Mouse (Mus musculus): Measurements from ENCODE around the gene Snx8. TPM values are rescaled to one million over a fixed set of nuclear protein-coding genes. Genes with fewer than 3 reads are reported as not detected.

The Snx8 gene
- polyA plus RNA-seq, 1 experiment from 2014 or later: 25.8 TPM

DNA sequence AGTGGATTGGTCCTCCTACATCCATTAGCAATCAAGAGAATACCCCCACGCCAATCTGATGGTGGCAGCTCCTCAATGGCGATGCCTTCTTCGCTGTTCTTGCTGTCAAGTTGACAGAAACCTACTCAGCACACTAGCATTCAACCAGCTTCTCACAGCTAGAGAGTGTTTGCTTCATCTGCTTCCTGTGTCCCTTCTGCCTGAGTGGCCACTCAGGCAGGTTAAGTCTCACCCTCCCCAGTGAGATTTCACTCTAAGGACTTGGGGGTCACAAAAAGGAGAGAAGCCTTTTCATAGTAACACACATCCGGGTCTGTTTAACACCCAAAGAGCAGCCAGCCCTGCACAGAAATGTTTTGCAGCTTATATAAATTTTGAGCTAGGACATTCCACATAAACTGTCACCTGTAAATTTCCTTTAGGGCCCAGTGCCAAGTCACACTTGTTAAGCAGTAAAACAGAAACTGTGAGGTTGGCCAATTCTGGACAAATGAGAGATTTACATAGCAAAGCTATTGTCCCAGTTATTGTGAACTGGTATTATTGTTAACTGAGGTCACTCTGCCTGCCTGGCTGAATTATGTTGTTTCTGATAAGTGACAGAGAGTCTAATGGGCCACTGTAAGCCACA lies 13.7 kb upstream of the Snx8 start:
- 66% methylated on average over 4 of the region's 4 CpGs for WGBS
- no peak overlapping the region for H3K4me2 ChIP-seq (replicated peaks)
- peak overlapping the region; percentile 72 for H3K27ac ChIP-seq
- H3K36me3 ChIP-seq: no peaks in the 10 kb centered on the region
- no peak for ATAC-seq (ENCODE audit: low FRiP score, low read depth)
- H3K4me3 ChIP-seq: no peak overlapping the region
- H3K9ac ChIP-seq: peak overlapping the region; percentile 39
- H3K9me3 ChIP-seq: 0 out of 2 replicates have a peak, but pooled peaks cover 3% of the 10 kb centered on the region
- no peaks in the 10 kb centered on the region for H3K27me3 ChIP-seq
- peaks cover 21% of the 10 kb centered on the region for H3K4me1 ChIP-seq

DNA sequence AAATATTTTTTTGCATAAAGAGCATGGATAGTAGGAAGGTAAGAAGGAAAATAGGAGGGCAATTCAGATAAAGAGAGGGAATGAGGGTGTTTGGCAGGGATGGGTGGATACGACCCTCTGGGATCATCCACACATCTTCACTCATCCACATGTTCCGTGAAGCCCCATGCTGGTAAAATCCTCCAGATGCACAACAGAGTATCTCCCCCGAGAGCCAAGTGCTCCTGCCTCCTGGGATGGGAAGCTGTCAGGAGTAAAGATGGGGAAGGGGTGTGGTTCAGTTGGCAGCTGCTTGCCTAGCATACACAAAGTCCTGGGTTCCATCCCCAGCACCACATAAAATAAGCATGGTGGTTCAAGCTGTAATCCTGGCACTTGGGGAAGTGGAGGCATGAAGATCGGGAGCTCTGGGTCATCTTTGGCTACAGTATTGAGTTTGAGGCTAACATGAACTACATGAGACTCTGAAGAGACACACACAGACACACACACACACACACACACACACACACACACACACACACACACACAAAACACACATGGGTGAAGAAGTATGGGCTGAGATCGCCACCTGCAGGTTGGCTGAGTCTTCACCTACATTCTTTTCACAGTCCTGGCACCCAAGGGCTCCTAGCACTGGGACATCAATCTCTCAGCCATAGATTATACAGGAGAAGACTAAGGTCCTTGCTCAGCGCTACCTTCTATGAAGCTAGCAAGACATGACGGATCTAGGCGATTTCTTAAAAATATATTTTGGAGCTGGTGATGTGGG lies 7.3 kb upstream of the Snx8 start:
- WGBS: 66% methylated on average over 8 of the region's 8 CpGs
- no peaks in the 10 kb centered on the region for H3K27me3 ChIP-seq
- H3K9ac ChIP-seq: no peak overlapping the region
- H3K4me1 ChIP-seq: no peaks in the 10 kb centered on the region
- H3K9me3 ChIP-seq: no peaks in the 10 kb centered on the region
- no peak overlapping the region for H3K4me3 ChIP-seq
- ATAC-seq (ENCODE audit: low FRiP score, low read depth): no peak
- H3K27ac ChIP-seq: no peak overlapping the region
- H3K4me2 ChIP-seq (replicated peaks): no peak overlapping the region
- no peaks in the 10 kb centered on the region for H3K36me3 ChIP-seq

DNA sequence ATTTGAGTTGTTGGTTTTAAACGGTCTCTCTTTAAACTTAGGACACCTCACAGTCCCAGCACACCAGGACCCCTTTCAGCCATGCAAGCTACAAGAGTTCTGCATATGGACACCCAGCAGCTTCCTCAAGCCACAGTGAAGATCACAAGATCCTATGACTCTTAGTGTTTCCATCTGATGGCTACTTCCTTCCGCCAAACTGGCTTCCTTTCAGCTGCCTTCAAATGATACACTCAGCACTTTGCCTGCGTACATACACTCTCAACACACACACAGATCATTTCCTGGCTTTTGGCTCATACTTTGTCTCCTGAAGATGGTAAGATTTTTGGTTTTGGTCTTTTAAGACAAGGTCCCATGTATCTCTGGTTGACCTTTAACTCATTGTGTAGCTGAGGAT lies 3.6 kb upstream of the Snx8 start:
- Histone ChIP-seq H3K27ac (no peak overlapping the region), H3K9ac (no peak overlapping the region), H3K4me1 (peaks cover 10% of the 10 kb centered on the region), H3K27me3 (no peaks in the 10 kb centered on the region), H3K4me2 (replicated peaks) (no peak overlapping the region), H3K9me3 (no peaks in the 10 kb centered on the region), H3K4me3 (no peak overlapping the region), H3K36me3 (no peaks in the 10 kb centered on the region)
- 96% methylated on average over 3 of the region's 3 CpGs for WGBS
- no peak for ATAC-seq (ENCODE audit: low FRiP score, low read depth)

DNA sequence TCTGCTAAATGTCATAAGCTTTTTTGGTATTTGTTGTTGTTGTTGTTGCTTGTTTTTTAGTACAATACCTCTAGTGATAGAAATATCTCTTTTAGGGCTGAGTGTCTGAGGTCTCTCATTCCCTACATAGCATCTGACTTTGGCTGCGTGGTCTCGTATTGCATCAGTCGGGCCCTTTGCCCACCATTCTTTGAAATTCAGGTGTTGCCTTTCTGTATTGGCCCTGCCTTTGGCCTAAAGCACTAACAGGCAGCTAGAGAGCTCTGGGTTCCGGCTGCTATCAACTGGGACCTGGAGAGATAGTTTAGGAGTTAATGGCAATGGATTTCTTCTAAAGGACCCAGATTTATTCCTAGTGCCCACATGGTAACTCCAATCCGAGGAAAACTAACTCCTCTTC lies 2.9 kb upstream of the Snx8 start:
- Histone ChIP-seq H3K27me3 (no peaks in the 10 kb centered on the region), H3K4me1 (peaks cover 17% of the 10 kb centered on the region), H3K36me3 (no peaks in the 10 kb centered on the region), H3K4me3 (no peak overlapping the region), H3K9me3 (no peaks in the 10 kb centered on the region), H3K9ac (no peak overlapping the region), H3K4me2 (replicated peaks) (no peak overlapping the region), H3K27ac (no peak overlapping the region)
- no peak for ATAC-seq (ENCODE audit: low FRiP score, low read depth)
- 88% methylated on average over 5 of the region's 5 CpGs for whole genome bisulfite sequencing

DNA sequence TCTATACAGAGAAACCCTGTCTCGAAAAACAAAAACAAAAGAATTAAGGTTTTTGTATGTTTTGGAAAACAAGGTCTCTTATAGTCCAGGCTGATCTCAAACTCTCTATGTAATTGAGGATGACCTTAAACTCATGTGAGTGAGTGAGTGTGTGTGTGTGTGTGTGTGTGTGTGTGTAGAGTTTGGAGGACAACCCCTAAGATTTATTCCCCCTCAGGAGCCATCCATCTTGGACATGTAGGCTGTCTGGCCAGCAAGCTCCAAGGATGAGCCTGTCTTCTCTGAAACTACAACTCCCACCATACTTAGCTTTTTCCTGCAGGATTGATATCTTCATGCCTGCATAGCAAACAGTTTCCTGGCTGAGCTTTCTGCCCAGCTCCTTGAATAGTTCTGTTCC lies 2.4 kb upstream of the Snx8 start:
- Histone ChIP-seq H3K27ac (no peak overlapping the region), H3K36me3 (no peaks in the 10 kb centered on the region), H3K4me1 (peaks cover 18% of the 10 kb centered on the region), H3K27me3 (no peaks in the 10 kb centered on the region), H3K9me3 (no peaks in the 10 kb centered on the region), H3K4me3 (no peak overlapping the region), H3K9ac (no peak overlapping the region), H3K4me2 (replicated peaks) (no peak overlapping the region)
- 86% methylated on average over 1 of the region's 1 CpGs for WGBS
- ATAC-seq (ENCODE audit: low FRiP score, low read depth): no peak

DNA sequence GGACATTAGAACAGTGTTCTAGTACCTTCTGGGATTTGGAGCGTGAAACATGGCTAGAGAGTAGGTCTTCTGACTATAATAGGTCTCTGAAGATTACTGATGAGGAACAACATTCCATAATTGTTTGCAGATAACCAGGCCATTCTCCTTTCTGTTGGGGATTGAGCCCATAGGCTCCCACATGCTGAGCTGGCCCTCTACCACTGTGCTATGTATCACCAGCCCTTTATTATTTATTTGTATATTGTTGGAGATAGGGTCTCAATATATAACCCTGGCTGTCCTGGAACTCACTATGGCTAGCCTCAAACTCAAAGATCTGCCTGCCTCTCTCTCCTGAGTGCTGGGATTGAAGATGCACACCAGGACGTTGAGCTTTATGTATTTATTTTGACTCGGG lies 585 bp upstream of the Snx8 start:
- H3K27ac ChIP-seq: no peak overlapping the region; the same call in 1 of the 2 replicates

DNA sequence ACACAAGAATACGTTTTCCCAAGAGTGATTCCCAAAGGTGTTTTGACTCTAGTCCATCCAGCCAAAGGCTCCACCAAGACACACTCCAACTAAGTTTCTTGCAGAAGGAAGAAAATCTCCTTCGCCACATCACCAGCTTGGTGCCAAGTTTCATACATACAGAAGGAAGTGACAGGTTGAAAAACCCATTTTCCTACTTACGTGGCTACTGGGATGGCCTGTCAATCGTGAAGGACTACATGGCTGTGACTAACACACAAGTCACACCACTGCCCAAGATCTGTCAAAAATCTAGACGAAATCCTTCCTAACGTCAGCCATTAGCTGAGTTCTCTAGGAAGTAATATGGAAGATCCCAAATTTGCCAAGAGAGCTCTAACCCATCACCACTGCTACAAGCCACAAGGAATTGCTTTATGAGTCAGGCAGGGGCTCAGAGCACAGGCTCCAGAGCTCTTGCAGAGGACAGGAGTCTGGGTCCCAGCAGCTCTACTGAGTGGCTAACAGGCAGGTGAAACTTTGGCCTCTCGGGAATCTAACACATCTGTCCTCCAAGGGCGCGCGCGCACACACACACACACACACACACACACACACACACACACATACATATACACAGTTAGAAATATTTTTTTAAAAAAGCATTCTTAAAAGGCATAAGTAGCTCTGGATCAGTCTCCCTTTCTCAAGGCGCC lies 1.1 kb downstream of the Snx8 start:
- WGBS: 73% methylated on average over 12 of the region's 12 CpGs
- no peaks in the 10 kb centered on the region for H3K9me3 ChIP-seq
- H3K36me3 ChIP-seq: no peaks in the 10 kb centered on the region
- H3K4me1 ChIP-seq: peaks cover 31% of the 10 kb centered on the region
- no peak overlapping the region for H3K27ac ChIP-seq
- no peak for ATAC-seq (ENCODE audit: low FRiP score, low read depth)
- peak overlapping the region; percentile 94 for H3K4me2 ChIP-seq (replicated peaks)
- peak overlapping the region; percentile 60 for H3K4me3 ChIP-seq
- H3K27me3 ChIP-seq: no peaks in the 10 kb centered on the region
- H3K9ac ChIP-seq: peak overlapping the region; percentile 80

More for the DNA sequence above, 585 bp upstream of the Snx8 start:
- Histone ChIP-seq H3K27me3 (no peaks in the 10 kb centered on the region), H3K4me1 (peaks cover 18% of the 10 kb centered on the region), H3K9ac (peak overlapping the region; percentile 55), H3K4me3 (peak overlapping the region; percentile 60), H3K4me2 (replicated peaks) (peak overlapping the region; percentile 94), H3K36me3 (no peaks in the 10 kb centered on the region), H3K9me3 (no peaks in the 10 kb centered on the region)
- 63% methylated on average over 3 of the region's 3 CpGs for WGBS
- ATAC-seq (ENCODE audit: low FRiP score, low read depth): peak; percentile 19

DNA sequence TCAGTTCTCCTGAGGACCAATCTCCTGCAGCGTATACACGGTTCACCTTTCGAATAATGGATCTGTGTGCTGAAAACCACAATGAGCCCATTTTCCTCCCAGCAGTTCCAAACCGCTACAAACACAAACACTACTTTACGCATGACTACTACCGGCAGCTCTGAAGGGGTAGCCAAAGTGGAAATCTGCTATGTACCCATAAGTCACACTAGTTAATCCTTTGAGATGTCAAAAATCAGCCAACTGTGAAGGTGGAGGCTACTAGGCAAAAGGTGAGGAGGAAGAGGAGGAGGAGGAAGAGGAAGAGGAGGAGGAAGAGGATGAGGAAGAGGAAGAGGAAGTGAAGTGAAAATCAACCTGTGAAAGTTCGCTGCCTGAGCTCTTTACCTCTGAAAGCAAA lies 1.8 kb downstream of the Snx8 start:
- Histone ChIP-seq H3K27me3 (no peaks in the 10 kb centered on the region), H3K9me3 (no peaks in the 10 kb centered on the region), H3K4me2 (replicated peaks) (peak overlapping the region; percentile 94), H3K27ac (no peak overlapping the region), H3K9ac (no peak overlapping the region), H3K4me3 (no peak overlapping the region), H3K4me1 (peaks cover 31% of the 10 kb centered on the region), H3K36me3 (no peaks in the 10 kb centered on the region)
- 90% methylated on average over 7 of the region's 7 CpGs for WGBS
- ATAC-seq (ENCODE audit: low FRiP score, low read depth): no peak

DNA sequence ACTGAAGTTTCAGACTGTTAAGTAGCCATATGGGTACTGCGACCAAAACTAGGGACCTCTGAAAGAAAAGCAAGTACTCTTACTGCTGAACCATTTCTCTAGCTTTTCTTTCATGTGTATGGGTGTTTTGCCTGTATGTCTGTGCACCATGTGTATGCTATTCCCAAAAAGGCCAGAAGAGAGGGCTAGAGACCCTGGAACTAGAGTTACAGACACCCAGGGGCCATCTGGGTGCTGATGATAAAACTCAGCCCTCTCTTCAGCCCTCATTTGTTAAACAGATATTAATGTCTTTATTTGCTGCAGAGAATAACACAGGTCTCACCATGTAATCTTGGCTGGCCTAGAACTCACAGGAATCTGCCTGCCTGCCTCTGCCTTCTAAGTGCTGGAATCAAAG lies 4.6 kb downstream of the Snx8 start:
- H3K4me1 ChIP-seq: peaks cover 35% of the 10 kb centered on the region
- no peak overlapping the region for H3K4me2 ChIP-seq (replicated peaks)
- ATAC-seq (ENCODE audit: low FRiP score, low read depth): no peak
- no peaks in the 10 kb centered on the region for H3K9me3 ChIP-seq
- no peak overlapping the region for H3K4me3 ChIP-seq
- H3K27ac ChIP-seq: no peak overlapping the region
- peak overlapping the region; percentile 52; the same call in 1 of the 2 replicates for H3K9ac ChIP-seq
- H3K27me3 ChIP-seq: no peaks in the 10 kb centered on the region
- WGBS: 95% methylated on average over 1 of the region's 1 CpGs
- no peaks in the 10 kb centered on the region for H3K36me3 ChIP-seq

DNA sequence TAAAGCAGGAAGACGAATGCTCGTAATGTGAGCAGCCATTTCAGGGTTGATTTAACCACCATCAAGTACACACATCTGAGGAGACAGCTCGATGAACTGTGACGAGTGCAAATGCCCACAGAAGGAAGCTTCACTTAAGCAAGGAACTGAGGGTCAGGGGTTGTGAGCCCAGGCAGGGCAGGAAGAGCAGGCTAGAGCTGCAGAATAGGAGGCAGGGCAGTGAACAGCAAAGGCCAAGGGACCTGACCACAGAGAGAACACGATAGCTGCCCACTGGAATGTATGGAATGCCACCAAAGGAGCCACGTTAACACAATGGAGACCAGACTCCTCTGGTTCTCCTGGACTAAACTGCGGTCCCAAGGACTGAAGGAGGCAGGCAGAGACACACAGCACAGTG lies 5.5 kb downstream of the Snx8 start:
- no peak overlapping the region for H3K4me3 ChIP-seq
- H3K36me3 ChIP-seq: no peaks in the 10 kb centered on the region
- H3K27ac ChIP-seq: peak overlapping the region; percentile 52; the same call in 1 of the 2 replicates
- no peaks in the 10 kb centered on the region for H3K27me3 ChIP-seq
- peak; percentile 58; the same call in 1 of the 2 replicates for ATAC-seq (ENCODE audit: low FRiP score, low read depth)
- H3K9ac ChIP-seq: peak overlapping the region; percentile 52; the same call in 1 of the 2 replicates
- no peaks in the 10 kb centered on the region for H3K9me3 ChIP-seq
- 27% methylated on average over 7 of the region's 7 CpGs for WGBS
- peak overlapping the region; percentile 35 for H3K4me2 ChIP-seq (replicated peaks)
- peaks cover 35% of the 10 kb centered on the region for H3K4me1 ChIP-seq

DNA sequence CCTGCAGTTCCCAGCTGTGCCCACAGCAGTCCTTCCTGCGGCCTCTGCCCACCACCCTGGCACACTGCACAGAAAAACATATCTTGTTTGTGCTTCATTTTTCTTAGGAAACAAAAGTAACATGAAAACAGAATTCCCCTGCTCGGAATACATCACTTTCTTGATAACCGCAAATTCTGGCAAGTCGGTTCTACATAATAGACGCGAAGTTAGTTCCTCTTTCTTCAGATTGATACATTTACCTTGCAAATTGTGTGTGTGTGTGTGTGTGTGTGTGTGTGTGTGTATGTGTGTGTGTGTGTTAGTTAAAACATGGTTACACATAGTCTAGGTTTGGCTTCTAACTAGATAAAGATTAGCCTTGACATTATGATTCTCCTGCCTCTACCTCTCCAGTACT lies 6.4 kb downstream of the Snx8 start:
- no peaks in the 10 kb centered on the region for H3K27me3 ChIP-seq
- H3K9me3 ChIP-seq: no peaks in the 10 kb centered on the region
- peaks cover 29% of the 10 kb centered on the region for H3K4me1 ChIP-seq
- WGBS: 95% methylated on average over 6 of the region's 6 CpGs
- ATAC-seq (ENCODE audit: low FRiP score, low read depth): no peak
- no peak overlapping the region for H3K4me2 ChIP-seq (replicated peaks)
- no peak overlapping the region for H3K27ac ChIP-seq
- no peak overlapping the region for H3K9ac ChIP-seq
- H3K4me3 ChIP-seq: no peak overlapping the region
- H3K36me3 ChIP-seq: no peaks in the 10 kb centered on the region

DNA sequence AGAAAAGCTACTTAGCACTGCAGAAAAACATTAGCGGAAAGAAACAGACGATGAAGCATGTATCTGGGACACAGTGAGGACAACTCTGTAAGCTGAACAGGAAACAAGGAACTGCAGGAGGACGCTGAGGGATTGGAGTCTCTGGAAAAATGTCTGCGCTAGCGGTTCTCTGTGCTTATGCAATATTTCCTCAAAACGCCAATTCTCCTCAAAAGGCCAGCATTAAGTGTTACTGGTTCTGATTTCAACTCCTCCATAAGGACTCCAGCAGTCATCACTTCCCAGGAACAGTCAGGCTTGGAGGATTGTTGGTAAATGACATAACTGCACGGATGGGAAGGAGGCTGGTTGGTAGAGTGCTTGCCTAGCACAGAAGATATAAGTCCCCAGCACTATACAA lies 7.9 kb downstream of the Snx8 start:
- no peak overlapping the region for H3K9ac ChIP-seq
- H3K27me3 ChIP-seq: no peaks in the 10 kb centered on the region
- no peaks in the 10 kb centered on the region for H3K36me3 ChIP-seq
- peaks cover 21% of the 10 kb centered on the region for H3K4me1 ChIP-seq
- no peak overlapping the region for H3K27ac ChIP-seq
- H3K4me2 ChIP-seq (replicated peaks): no peak overlapping the region
- no peaks in the 10 kb centered on the region for H3K9me3 ChIP-seq
- no peak for ATAC-seq (ENCODE audit: low FRiP score, low read depth)
- no peak overlapping the region for H3K4me3 ChIP-seq
- 91% methylated on average over 7 of the region's 7 CpGs for WGBS

All from limb, embryonic 13.5 days (tissue).